Mouse (Mus musculus) MEL (cell line): ENCODE results near the gene Pelp1. TPM values are rescaled to one million over a fixed set of nuclear protein-coding genes. Genes with fewer than 3 reads are reported as not detected.
A peak's percentile ranks its signal among the peaks of the same experiment; 100 is the strongest.

Experiments used
- DNase-seq: peaks from one replicate; pipeline ENCODE4 v3.0.0; 2011; ENCODE audit warnings: low read depth, low spot score
- H3K27ac ChIP-seq: 2 replicates; pipeline ENCODE4 v1.5.1; 2012; ENCODE audit warnings: low read depth, mild to moderate bottlenecking, control low read depth, low read length, moderate library complexity; ENCODE audit not compliant: control insufficient read depth
- H3K27me3 ChIP-seq, 2 experiments: fragments of 150-350 bp in 1 of 2; sonication (generic) in 1 of 2; 2 replicates each; pipeline ENCODE4 v1.6.1; 2012; ENCODE audit warnings: low read length in 2 of 2, mild to moderate bottlenecking in 2 of 2, improper control_type of control experiment in 1 of 2, moderate library complexity in 1 of 2; ENCODE audit not compliant: insufficient read depth in 2 of 2, control insufficient read depth in 1 of 2
- H3K36me3 ChIP-seq, 2 experiments: 2 replicates each; pipeline ENCODE4 v1.6.1; 2012 to 2014; ENCODE audit warnings: low read length in 2 of 2, improper control_type of control experiment in 1 of 2, inconsistent platforms in 1 of 2, mild to moderate bottlenecking in 1 of 2; ENCODE audit not compliant: insufficient read depth in 2 of 2, control insufficient read depth in 1 of 2
- H3K4me1 ChIP-seq, 2 experiments: fragments of 150-350 bp in 1 of 2; sonication (generic) in 1 of 2; 2 replicates each; pipeline ENCODE4 v1.6.1; 2012; ENCODE audit warnings: low read length in 2 of 2, improper control_type of control experiment in 1 of 2, mild to moderate bottlenecking in 1 of 2; ENCODE audit not compliant: insufficient read depth in 2 of 2, control insufficient read depth in 1 of 2
- H3K4me3 ChIP-seq, 2 experiments: fragments of 150-350 bp in 1 of 2; sonication (generic) in 1 of 2; 2 replicates each; pipeline ENCODE4 v1.5.1; 2012; ENCODE audit warnings: low read depth in 2 of 2, low read length in 2 of 2, mild to moderate bottlenecking in 2 of 2, moderate library complexity in 2 of 2, control low read depth in 1 of 2, improper control_type of control experiment in 1 of 2; ENCODE audit not compliant: control insufficient read depth in 1 of 2, insufficient read depth in 1 of 2
- H3K79me2 ChIP-seq: 2 replicates; pipeline ENCODE4 v1.6.1; 2012; ENCODE audit warnings: mild to moderate bottlenecking, low read length, moderate library complexity; ENCODE audit not compliant: control insufficient read depth, poor library complexity, insufficient read depth
- H3K9ac ChIP-seq: 2 replicates; pipeline ENCODE4 v1.6.1; 2012; ENCODE audit warnings: low read depth, mild to moderate bottlenecking, control low read depth, low read length, moderate library complexity; ENCODE audit not compliant: control insufficient read depth, poor library complexity, severe bottlenecking
- H3K9me3 ChIP-seq: fragments of 150-350 bp; sonication (generic); replicated peaks from 2 replicates; pipeline ENCODE4 v1.6.1; 2012; ENCODE audit warnings: mild to moderate bottlenecking, low read length, improper control_type of control experiment, moderate library complexity; ENCODE audit not compliant: insufficient read depth
- CHD1 ChIP-seq: IDR thresholded peaks from 2 replicates; pipeline ENCODE4 v1.6.1; 2012; ENCODE audit warnings: low read depth, mild to moderate bottlenecking, inconsistent platforms, low read length, improper control_type of control experiment
- CHD2 ChIP-seq: IDR thresholded peaks from 2 replicates; pipeline ENCODE4 v1.6.1; 2011; ENCODE audit warnings: low read length, improper control_type of control experiment
- CTCF ChIP-seq, 3 experiments: IDR thresholded peaks in 2 of 3; conservative IDR thresholded peaks in 1 of 3; 2 replicates each; pipeline ENCODE4 v1.5.1; 2011 to 2012; ENCODE audit warnings: low read length in 3 of 3, low read depth in 2 of 3, mild to moderate bottlenecking in 2 of 3, improper control_type of control experiment in 1 of 3, inconsistent platforms in 1 of 3, mixed read lengths in 1 of 3, moderate library complexity in 1 of 3; ENCODE audit not compliant: control insufficient read depth in 1 of 3, insufficient read depth in 1 of 3, poor library complexity in 1 of 3, severe bottlenecking in 1 of 3
- E2F4 ChIP-seq: IDR thresholded peaks from 2 replicates; pipeline ENCODE4 v1.6.1; 2011; ENCODE audit warnings: low read depth, low read length, improper control_type of control experiment, borderline replicate concordance
- ELF1 ChIP-seq: IDR thresholded peaks from 2 replicates; pipeline ENCODE4 v1.6.1; 2014; ENCODE audit warnings: low read depth, mild to moderate bottlenecking, inconsistent platforms, low read length, improper control_type of control experiment, moderate library complexity
- EP300 ChIP-seq, 2 experiments: IDR thresholded peaks; 2 replicates each; pipeline ENCODE4 v1.6.1; 2011; ENCODE audit warnings: improper control_type of control experiment in 2 of 2, low read length in 2 of 2, low read depth in 1 of 2, mild to moderate bottlenecking in 1 of 2
- ETS1 ChIP-seq: IDR thresholded peaks from 2 replicates; pipeline ENCODE4 v1.6.1; 2012; ENCODE audit warnings: low read depth, mild to moderate bottlenecking, inconsistent platforms, low read length, improper control_type of control experiment, moderate library complexity
- GABPA ChIP-seq: IDR thresholded peaks from 2 replicates; pipeline ENCODE4 v1.6.1; 2012; ENCODE audit warnings: low read depth, mild to moderate bottlenecking, inconsistent platforms, low read length, improper control_type of control experiment, moderate library complexity
- GATA1 ChIP-seq: IDR thresholded peaks from 2 replicates; pipeline ENCODE4 v1.6.1; 2011; ENCODE audit warnings: low read depth, low read length, improper control_type of control experiment
- HCFC1 ChIP-seq: IDR thresholded peaks from 2 replicates; pipeline ENCODE4 v1.6.1; 2012; ENCODE audit warnings: low read depth, mild to moderate bottlenecking, inconsistent platforms, low read length, improper control_type of control experiment, moderate library complexity
- KAT2A ChIP-seq: conservative IDR thresholded peaks from 2 replicates; pipeline ENCODE4 v1.6.1; 2012; ENCODE audit warnings: low read depth, low read length, improper control_type of control experiment, inconsistent platforms
- MAFK ChIP-seq: IDR thresholded peaks from 2 replicates; pipeline ENCODE4 v1.6.1; 2011; ENCODE audit warnings: low read depth, mild to moderate bottlenecking, low read length, improper control_type of control experiment, borderline replicate concordance
- MAX ChIP-seq: IDR thresholded peaks from 2 replicates; pipeline ENCODE4 v1.6.1; 2011; ENCODE audit warnings: low read length, improper control_type of control experiment
- MAZ ChIP-seq: IDR thresholded peaks from 2 replicates; pipeline ENCODE4 v1.6.1; 2012; ENCODE audit warnings: low read depth, mild to moderate bottlenecking, inconsistent platforms, low read length, improper control_type of control experiment
- MEF2A ChIP-seq: IDR thresholded peaks from 2 replicates; pipeline ENCODE4 v1.6.1; 2014; ENCODE audit warnings: low read depth, mild to moderate bottlenecking, inconsistent platforms, low read length, improper control_type of control experiment; ENCODE audit not compliant: poor library complexity, insufficient replicate concordance, severe bottlenecking; ENCODE audit errors: extremely low read depth
- MXI1 ChIP-seq: IDR thresholded peaks from 2 replicates; pipeline ENCODE4 v1.6.1; 2011; ENCODE audit warnings: mild to moderate bottlenecking, low read depth, low read length, improper control_type of control experiment
- MYB ChIP-seq: IDR thresholded peaks from 2 replicates; pipeline ENCODE4 v1.6.1; 2011; ENCODE audit warnings: mild to moderate bottlenecking, low read depth, low read length, improper control_type of control experiment
- MYC ChIP-seq: IDR thresholded peaks from 2 replicates; pipeline ENCODE4 v1.6.1; 2011; ENCODE audit warnings: low read depth, mild to moderate bottlenecking, low read length, improper control_type of control experiment, moderate library complexity
- NELFE ChIP-seq: IDR thresholded peaks from 2 replicates; pipeline ENCODE4 v1.6.1; 2011; ENCODE audit warnings: low read depth, low read length, improper control_type of control experiment
- NRF1 ChIP-seq: IDR thresholded peaks from 2 replicates; pipeline ENCODE4 v1.6.1; 2014; ENCODE audit warnings: low read depth, mild to moderate bottlenecking, inconsistent platforms, low read length, improper control_type of control experiment, moderate library complexity; ENCODE audit not compliant: poor library complexity, insufficient read depth, severe bottlenecking
- POLR2A ChIP-seq, 2 experiments: IDR thresholded peaks; 2 replicates each; pipeline ENCODE4 v1.6.1; 2011 to 2012; ENCODE audit warnings: low read length in 2 of 2, mild to moderate bottlenecking in 2 of 2, control low read depth in 1 of 2, improper control_type of control experiment in 1 of 2, low read depth in 1 of 2, moderate library complexity in 1 of 2; ENCODE audit not compliant: control insufficient read depth in 1 of 2, insufficient read depth in 1 of 2, poor library complexity in 1 of 2
- POLR2AphosphoS2 ChIP-seq: IDR thresholded peaks from 2 replicates; pipeline ENCODE4 v1.6.1; 2011; ENCODE audit warnings: low read length, improper control_type of control experiment
- POLR2AphosphoS5 ChIP-seq: IDR thresholded peaks from 2 replicates; pipeline ENCODE4 v1.6.1; 2012; ENCODE audit warnings: low read depth, borderline replicate concordance, mild to moderate bottlenecking, inconsistent platforms, low read length, moderate library complexity, mixed read lengths
- RAD21 ChIP-seq: IDR thresholded peaks from 2 replicates; pipeline ENCODE4 v1.6.1; 2011; ENCODE audit warnings: mild to moderate bottlenecking, low read depth, low read length, improper control_type of control experiment
- RCOR1 ChIP-seq: IDR thresholded peaks from 2 replicates; pipeline ENCODE4 v1.6.1; 2012; ENCODE audit warnings: low read depth, mild to moderate bottlenecking, inconsistent platforms, low read length, improper control_type of control experiment
- SMC3 ChIP-seq: IDR thresholded peaks from 2 replicates; pipeline ENCODE4 v1.6.1; 2011; ENCODE audit warnings: low read depth, low read length, improper control_type of control experiment
- TAL1 ChIP-seq: IDR thresholded peaks from 2 replicates; pipeline ENCODE4 v1.6.1; 2012; ENCODE audit warnings: mild to moderate bottlenecking, inconsistent platforms, low read length, moderate library complexity, mixed read lengths
- TBP ChIP-seq: IDR thresholded peaks from 2 replicates; pipeline ENCODE4 v1.8.0; 2011; ENCODE audit warnings: low read depth, low read length, improper control_type of control experiment
- TCF12 ChIP-seq: IDR thresholded peaks from 2 replicates; pipeline ENCODE4 v1.6.1; 2014; ENCODE audit warnings: low read depth, mild to moderate bottlenecking, inconsistent platforms, low read length, improper control_type of control experiment, moderate library complexity
- USF1 ChIP-seq: IDR thresholded peaks from 2 replicates; pipeline ENCODE4 v1.6.1; 2014; ENCODE audit warnings: low read depth, mild to moderate bottlenecking, inconsistent platforms, low read length, improper control_type of control experiment, moderate library complexity
- USF2 ChIP-seq, 2 experiments: IDR thresholded peaks; 2 replicates each; pipeline ENCODE4 v1.6.1; 2011 to 2012; ENCODE audit warnings: improper control_type of control experiment in 2 of 2, low read length in 2 of 2, borderline replicate concordance in 1 of 2, inconsistent platforms in 1 of 2, low read depth in 1 of 2, mild to moderate bottlenecking in 1 of 2; ENCODE audit not compliant: insufficient read depth in 1 of 2
- ZC3H11A ChIP-seq: IDR thresholded peaks from 2 replicates; pipeline ENCODE4 v1.6.1; 2012; ENCODE audit warnings: low read depth, mild to moderate bottlenecking, inconsistent platforms, low read length, improper control_type of control experiment
- ZKSCAN1 ChIP-seq: IDR thresholded peaks from 2 replicates; pipeline ENCODE4 v1.6.1; 2012; ENCODE audit warnings: low read depth, mild to moderate bottlenecking, inconsistent platforms, low read length, improper control_type of control experiment, moderate library complexity
- ZMIZ1 ChIP-seq: IDR thresholded peaks from 2 replicates; pipeline ENCODE4 v1.6.1; 2012; ENCODE audit warnings: low read depth, mild to moderate bottlenecking, inconsistent platforms, low read length, improper control_type of control experiment, moderate library complexity
- ZNF384 ChIP-seq: IDR thresholded peaks from 2 replicates; pipeline ENCODE4 v1.6.1; 2012; ENCODE audit warnings: low read depth, mild to moderate bottlenecking, inconsistent platforms, low read length, improper control_type of control experiment
- polyA plus RNA-seq, 2 experiments: library from polyadenylated mRNA; stranded (reverse) in 1 of 2; unstranded in 1 of 2; fragments of >175 nt in 1 of 2; fragments of >200 nt in 1 of 2; gene quantifications; 2 replicates each; pipeline versions ENCODE4 v1.2.1 to v1.2.4; 2012; ENCODE audit warnings: low replicate concordance in 2 of 2, low read depth in 1 of 2; ENCODE audit not compliant: insufficient read length in 2 of 2, insufficient read depth in 1 of 2, missing spikeins in 1 of 2
- total RNA-seq: library from RNA; depleted of rRNA; stranded (reverse); fragments of 300-350 nt; gene quantifications from 2 replicates; pipeline ENCODE4 v1.2.3, GENCODE M21; 2012; rRNA removed

Gene Pelp1
- total RNA-seq: 46.4 and 50.6 TPM in 2 replicates
- polyA plus RNA-seq: 10 to 100 TPM in 1 of 2 experiments, not detected in 1; 70.1 TPM

DNA sequence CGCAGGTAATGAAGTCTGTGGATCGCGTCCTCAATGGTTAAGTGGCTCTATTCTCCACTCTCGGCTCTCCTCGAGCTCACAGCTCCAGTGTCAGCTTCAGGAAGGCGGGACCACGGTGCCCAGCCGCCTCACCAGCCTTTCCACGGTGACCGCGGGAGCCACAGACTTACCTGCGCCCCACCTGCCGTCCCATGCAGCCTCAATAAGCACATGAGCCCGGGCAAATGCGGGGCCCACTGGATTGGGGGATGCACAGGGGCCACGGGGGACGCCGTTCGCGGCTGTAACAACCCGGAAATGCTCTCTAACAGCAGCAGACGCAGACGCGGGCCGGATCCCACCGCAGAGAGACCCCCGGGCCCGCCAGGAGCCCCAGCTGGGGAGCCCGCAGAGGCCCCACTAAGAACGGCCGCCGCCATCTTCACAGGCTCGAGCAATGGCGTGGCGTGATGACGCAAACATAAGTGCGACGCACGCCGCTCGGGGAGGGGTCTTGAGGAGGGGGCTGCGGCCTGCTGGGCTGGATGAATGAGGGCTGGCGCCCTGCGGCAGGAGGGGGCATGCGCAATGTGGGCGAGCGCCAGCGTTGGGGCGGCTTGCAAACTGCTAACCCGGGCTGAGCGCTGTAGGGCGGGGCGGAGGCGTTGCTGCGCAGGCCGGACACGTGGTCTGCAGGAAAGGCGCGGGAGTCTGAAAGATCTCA, at the start of gene Pelp1:
Pelp1 (minus strand) TSS at position 438 of the 703 bp plus-strand sequence.
- Histone ChIP-seq H3K4me1 (peaks cover 5 to 13% of the 10 kb centered on the region in 2 experiments; a peak in 3 of 4 replicates), H3K27ac (peak within 1 kb of the TSS; percentile 79), H3K4me3 (peak within 1 kb of the TSS; percentile 81 to 93), H3K27me3 (no peaks in the 10 kb centered on the region), H3K36me3 (peaks cover 4 to 18% of the 10 kb centered on the region in 2 experiments), H3K9ac (peak within 1 kb of the TSS; percentile 93), H3K79me2 (peaks cover 42% of the 10 kb centered on the region), H3K9me3 (no peaks in the 10 kb centered on the region)
- DNase-seq: peak; percentile 100
- TF ChIP-seq MAFK (no peak), ETS1 (peak; percentile 67), MEF2A (no peak), NELFE (peak; percentile 96), NRF1 (peak; percentile 90), SMC3 (no peak), CTCF (IDR thresholded peaks at IDR 0.05 in 2 of 3, conservative IDR thresholded peaks at IDR 0.05 in 1 of 3; ENCODE audit: control insufficient read depth in 1 of 3, insufficient read depth in 1 of 3, low read depth in 2 of 3, low read length in 3 of 3, poor library complexity in 1 of 3, severe bottlenecking in 1 of 3) (no peak), MAX (peak; percentile 99), RCOR1 (no peak; the same call in 1 of the 2 replicates), TCF12 (peak; percentile 79), KAT2A (peak; percentile 68; the same call in 1 of the 2 replicates), CHD1 (no peak), TAL1 (no peak), MAZ (peak; percentile 100), POLR2AphosphoS2 (peak; percentile 87), GATA1 (no peak), USF2 (IDR thresholded peaks at IDR 0.05; ENCODE audit: borderline replicate concordance in 1 of 2, insufficient read depth in 1 of 2, low read depth in 1 of 2, low read length in 2 of 2) (peak in 1 of 2 experiments; percentile 67; a peak in 1 of 4 replicates), POLR2AphosphoS5 (no peak), ZKSCAN1 (no peak), EP300 (IDR thresholded peaks at IDR 0.05; ENCODE audit: low read depth in 1 of 2, low read length in 2 of 2) (peak in 1 of 2 experiments; percentile 55; a peak in 2 of 4 replicates), CHD2 (no peak), GABPA (no peak), MYB (no peak), POLR2A (IDR thresholded peaks at IDR 0.05; ENCODE audit: control insufficient read depth in 1 of 2, insufficient read depth in 1 of 2, low read depth in 1 of 2, low read length in 2 of 2, poor library complexity in 1 of 2) (peak; percentile 84 to 90), MXI1 (peak; percentile 99), ZNF384 (no peak), HCFC1 (peak; percentile 93), USF1 (peak; percentile 95), ZC3H11A (peak; percentile 21; the same call in 1 of the 2 replicates), ELF1 (peak; percentile 62; the same call in 1 of the 2 replicates), ZMIZ1 (peak; percentile 93), TBP (peak; percentile 82), RAD21 (no peak), MYC (peak; percentile 98; the same call in 1 of the 2 replicates), E2F4 (peak; percentile 81; the same call in 1 of the 2 replicates)
